23 mouse cellular contexts compared by ENCODE assay signal in genomic region chr6:13169459-13170150, GRCm38 (mm10). TPM values are rescaled to one million over a fixed set of nuclear protein-coding genes. Genes with fewer than 3 reads are reported as not detected.
"Had no signal": no experiment of that assay in that cellular context is flagged by ENCODE, and none has a peak within 500 bp of the region (broad histone marks: within the 10 kb centered on the region; RNA-seq: fewer than 3 reads in every experiment).

No protein-coding gene starts in this region.

- H3K27ac ChIP-seq: limb, embryonic 15.5 days; liver, embryonic 14.5 days; macrophage; midbrain, embryonic 12.5 days; midbrain, embryonic 15.5 days; neural tube, embryonic 12.5 days; neural tube, embryonic 15.5 days; stomach, postnatal 0 days had no signal

- ATAC-seq: liver, postnatal 0 days; lung, postnatal 0 days; midbrain, embryonic 15.5 days had no signal

- H3K4me2 ChIP-seq: limb, embryonic 15.5 days; liver, embryonic 11.5 days; lung, embryonic 14.5 days; midbrain, embryonic 12.5 days; midbrain, embryonic 15.5 days; neural tube, embryonic 12.5 days; neural tube, embryonic 15.5 days had no signal

- H3K27me3 ChIP-seq: limb, embryonic 15.5 days; midbrain, embryonic 12.5 days; midbrain, embryonic 15.5 days; neural tube, embryonic 12.5 days; neural tube, embryonic 15.5 days had no signal

- DNase-seq: kidney, adult 18-20 months; kidney, adult 9 months; kidney, postnatal 14 days; kidney, postnatal 4 days; liver, postnatal 0 days; lung, embryonic 14.5 days; right cerebral cortex, adult 18-20 months; right cerebral cortex, postnatal 14 days; right cerebral cortex, postnatal 4 days; thymus, adult 2 months; thymus, postnatal 14 days had no signal

- H3K9me3 ChIP-seq: limb, embryonic 15.5 days; midbrain, embryonic 12.5 days; midbrain, embryonic 15.5 days; neural tube, embryonic 12.5 days; neural tube, embryonic 15.5 days had no signal

- H3K9ac ChIP-seq: limb, embryonic 15.5 days; liver, embryonic 14.5 days; liver, postnatal 0 days; lung, embryonic 14.5 days; midbrain, embryonic 12.5 days; midbrain, embryonic 15.5 days; neural tube, embryonic 12.5 days; neural tube, embryonic 15.5 days had no signal

- H3K4me3 ChIP-seq: limb, embryonic 15.5 days; midbrain, embryonic 12.5 days; midbrain, embryonic 15.5 days; neural tube, embryonic 12.5 days; neural tube, embryonic 15.5 days had no signal

- H3K4me1 ChIP-seq: limb, embryonic 15.5 days; midbrain, embryonic 12.5 days; midbrain, embryonic 15.5 days; neural tube, embryonic 12.5 days; neural tube, embryonic 15.5 days had no signal

- H3K36me3 ChIP-seq: limb, embryonic 15.5 days; midbrain, embryonic 12.5 days; midbrain, embryonic 15.5 days; neural tube, embryonic 12.5 days; neural tube, embryonic 15.5 days had no signal

RNA-seq across cellular contexts. Expression of gene Vwde, which starts 55.2 kb away (rescaled TPM):
- polyA plus RNA-seq: kidney, embryonic 16.5 days; liver, embryonic 14.5 days; liver, postnatal 0 days; lung, postnatal 0 days; macrophage; midbrain, embryonic 12.5 days; neural tube, embryonic 12.5 days; stomach, embryonic 14.5 days; stomach, postnatal 0 days; thymus, adult 2 months had no signal
